Mouse (Mus musculus): ENCODE data around the gene Sec24d. TPM values are rescaled to one million over a fixed set of nuclear protein-coding genes. Genes with fewer than 3 reads are reported as not detected.

Gene Sec24d
- polyA plus RNA-seq, 2 experiments = 9.9 to 18.0 TPM

DNA sequence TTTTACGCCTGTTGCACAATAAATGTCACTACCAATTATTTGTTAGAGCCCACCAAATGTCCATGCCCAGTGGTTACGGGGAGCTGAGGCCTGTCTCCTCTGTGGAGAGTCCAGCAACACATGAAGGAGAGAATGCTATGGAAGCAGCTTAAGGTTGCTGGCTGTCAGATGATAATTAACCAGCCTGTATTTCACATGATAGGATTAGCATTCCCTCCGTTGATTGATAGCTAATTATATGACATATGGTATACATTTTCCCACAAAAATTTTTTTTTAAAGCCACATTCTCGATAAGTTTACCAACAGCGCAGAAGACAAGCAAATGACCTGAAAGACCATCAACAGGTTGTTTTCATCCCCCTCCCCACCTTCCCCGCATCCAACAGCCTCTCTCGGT lies 31.8 kb upstream of the Sec24d start:
- H3K9me3 ChIP-seq (ENCODE audit: control insufficient read depth, low read length) = no peaks in the 10 kb centered on the region
- WGBS (ENCODE audit: insufficient replicate concordance) = 23% methylated on average over 7 of the region's 7 CpGs
- H3K4me1 ChIP-seq (replicated peaks; ENCODE audit: control insufficient read depth in 2 of 2, insufficient read depth in 2 of 2, low read length in 1 of 2) = no peaks in the 10 kb centered on the region
- H3K36me3 ChIP-seq (replicated peaks; ENCODE audit: control insufficient read depth, insufficient read depth, low read depth) = no peaks in the 10 kb centered on the region
- DNase-seq (ENCODE audit: low read depth in 3 of 3, low spot score in 3 of 3) = no peak
- H3K27me3 ChIP-seq (ENCODE audit: control insufficient read depth, insufficient read depth, low read length) = peaks cover 6% of the 10 kb centered on the region
- H3K4me2 ChIP-seq (ENCODE audit: low read depth) = peak overlapping the region; percentile 47
- H3K4me3 ChIP-seq (ENCODE audit: insufficient read depth in 1 of 2, low read depth in 2 of 2, low read length in 2 of 2) = peak overlapping the region; percentile 18 to 26; a peak in 2 of 4 replicates
- no peak overlapping the region for H3K27ac ChIP-seq
- no peak for ATAC-seq (ENCODE audit: insufficient read depth)
- no peak for TF ChIP-seq EP300 (IDR thresholded peaks at IDR 0.05; ENCODE audit: low read depth)
- no peak for TF ChIP-seq CTCF (IDR thresholded peaks at IDR 0.05; ENCODE audit: low read depth)
- no peak overlapping the region for H3K9ac ChIP-seq (replicated peaks)

DNA sequence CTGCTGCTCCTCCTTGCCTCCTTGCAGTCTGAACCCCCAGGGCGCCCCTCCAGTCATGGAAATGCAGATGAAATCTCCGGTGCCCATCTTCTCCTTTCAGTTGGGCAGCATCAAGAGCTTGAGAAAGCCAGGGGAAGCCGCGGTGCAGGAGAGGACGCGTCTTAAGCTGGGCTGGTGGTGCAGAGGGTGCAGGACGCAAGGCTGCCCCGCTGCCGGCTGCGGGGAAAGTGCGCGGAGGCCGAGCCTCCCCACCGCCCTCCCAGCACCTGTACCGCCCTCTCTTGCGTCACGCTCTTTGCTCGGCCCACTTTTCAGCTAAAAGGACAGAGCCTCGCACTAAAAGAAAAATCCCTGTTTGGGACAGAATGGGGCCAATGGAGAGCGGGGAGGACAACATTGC lies 31.3 kb upstream of the Sec24d start, which contains the start of gene Synpo2:
Synpo2 (minus strand) TSS at position 229 of the 400 bp plus-strand sequence.
- Histone ChIP-seq H3K4me2 (ENCODE audit: low read depth) (peak within 1 kb of the TSS; percentile 47), H3K27ac (no peak within 1 kb of the TSS), H3K9me3 (ENCODE audit: control insufficient read depth, low read length) (no peaks in the 10 kb centered on the region), H3K4me3 (ENCODE audit: insufficient read depth in 1 of 2, low read depth in 2 of 2, low read length in 2 of 2) (peak within 1 kb of the TSS; percentile 18 to 26; a peak in 3 of 4 replicates), H3K27me3 (ENCODE audit: control insufficient read depth, insufficient read depth, low read length) (peaks cover 6% of the 10 kb centered on the region), H3K36me3 (replicated peaks; ENCODE audit: control insufficient read depth, insufficient read depth, low read depth) (no peaks in the 10 kb centered on the region), H3K9ac (replicated peaks) (no peak within 1 kb of the TSS), H3K4me1 (replicated peaks; ENCODE audit: control insufficient read depth in 2 of 2, insufficient read depth in 2 of 2, low read length in 1 of 2) (no peaks in the 10 kb centered on the region)
- no peak for DNase-seq (ENCODE audit: low read depth in 3 of 3, low spot score in 3 of 3)
- WGBS (ENCODE audit: insufficient replicate concordance) = 1% methylated on average over 20 of the region's 20 CpGs
- ATAC-seq (ENCODE audit: insufficient read depth) = no peak
- TF ChIP-seq CTCF (IDR thresholded peaks at IDR 0.05; ENCODE audit: low read depth) = no peak
- no peak for TF ChIP-seq EP300 (IDR thresholded peaks at IDR 0.05; ENCODE audit: low read depth)

DNA sequence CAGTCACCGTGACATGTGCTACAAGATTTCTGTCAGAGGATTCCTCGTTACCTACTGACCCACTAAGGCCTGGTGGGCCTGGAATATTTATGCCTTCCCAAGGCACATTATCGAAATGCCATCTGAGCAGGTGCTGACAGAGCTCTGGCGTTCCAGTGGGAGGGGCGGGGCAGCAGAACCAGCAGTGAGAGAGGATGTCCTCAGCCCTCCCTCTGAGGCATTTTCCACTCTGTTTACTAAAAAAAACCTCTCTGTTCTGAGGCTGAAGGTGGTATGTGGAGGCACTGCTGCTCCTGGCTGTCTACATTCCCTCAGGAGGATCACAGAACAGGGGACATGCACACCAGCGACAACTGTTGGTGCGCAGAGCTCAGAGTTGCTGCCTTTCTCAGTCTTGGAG lies 30.2 kb upstream of the Sec24d start:
- DNase-seq (ENCODE audit: low read depth in 3 of 3, low spot score in 3 of 3) = no peak
- H3K27ac ChIP-seq = no peak overlapping the region
- H3K9ac ChIP-seq (replicated peaks) = no peak overlapping the region
- H3K9me3 ChIP-seq (ENCODE audit: control insufficient read depth, low read length) = no peaks in the 10 kb centered on the region
- H3K36me3 ChIP-seq (replicated peaks; ENCODE audit: control insufficient read depth, insufficient read depth, low read depth) = no peaks in the 10 kb centered on the region
- TF ChIP-seq EP300 (IDR thresholded peaks at IDR 0.05; ENCODE audit: low read depth) = no peak
- no peak for TF ChIP-seq CTCF (IDR thresholded peaks at IDR 0.05; ENCODE audit: low read depth)
- H3K4me2 ChIP-seq (ENCODE audit: low read depth) = no peak overlapping the region
- H3K4me3 ChIP-seq (ENCODE audit: insufficient read depth in 1 of 2, low read depth in 2 of 2, low read length in 2 of 2) = no peak overlapping the region
- H3K4me1 ChIP-seq (replicated peaks; ENCODE audit: control insufficient read depth in 2 of 2, insufficient read depth in 2 of 2, low read length in 1 of 2) = no peaks in the 10 kb centered on the region
- H3K27me3 ChIP-seq (ENCODE audit: control insufficient read depth, insufficient read depth, low read length) = peaks cover 6% of the 10 kb centered on the region
- ATAC-seq (ENCODE audit: insufficient read depth) = no peak
- WGBS (ENCODE audit: insufficient replicate concordance) = 36% methylated on average over 7 of the region's 7 CpGs

DNA sequence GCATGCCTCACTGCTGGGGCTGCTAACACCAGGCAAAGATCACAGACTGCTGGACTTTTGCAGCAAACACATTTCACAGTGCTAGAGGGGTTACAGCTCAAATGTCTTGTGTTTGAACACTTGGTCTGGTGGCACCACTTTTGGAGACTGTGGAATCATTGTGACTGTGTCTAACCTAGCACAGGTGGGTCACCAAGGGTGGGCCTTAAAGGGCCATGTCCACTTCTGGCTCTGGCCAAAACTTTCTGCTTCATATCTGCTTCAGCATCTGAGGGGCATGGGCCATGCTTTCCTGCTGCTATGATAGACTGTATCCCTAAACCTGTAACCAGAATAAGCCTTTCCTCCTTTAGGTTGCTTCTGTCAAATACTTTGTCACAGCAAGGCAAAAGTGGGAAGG lies 29.8 kb upstream of the Sec24d start:
- ATAC-seq (ENCODE audit: insufficient read depth) = no peak
- no peak for DNase-seq (ENCODE audit: low read depth in 3 of 3, low spot score in 3 of 3)
- Histone ChIP-seq H3K4me3 (ENCODE audit: insufficient read depth in 1 of 2, low read depth in 2 of 2, low read length in 2 of 2) (no peak overlapping the region), H3K27ac (no peak overlapping the region), H3K9ac (replicated peaks) (no peak overlapping the region), H3K4me1 (replicated peaks; ENCODE audit: control insufficient read depth in 2 of 2, insufficient read depth in 2 of 2, low read length in 1 of 2) (no peaks in the 10 kb centered on the region), H3K9me3 (ENCODE audit: control insufficient read depth, low read length) (no peaks in the 10 kb centered on the region), H3K27me3 (ENCODE audit: control insufficient read depth, insufficient read depth, low read length) (peaks cover 6% of the 10 kb centered on the region), H3K36me3 (replicated peaks; ENCODE audit: control insufficient read depth, insufficient read depth, low read depth) (no peaks in the 10 kb centered on the region), H3K4me2 (ENCODE audit: low read depth) (no peak overlapping the region)
- TF ChIP-seq CTCF (IDR thresholded peaks at IDR 0.05; ENCODE audit: low read depth) (no peak), EP300 (IDR thresholded peaks at IDR 0.05; ENCODE audit: low read depth) (no peak)

DNA sequence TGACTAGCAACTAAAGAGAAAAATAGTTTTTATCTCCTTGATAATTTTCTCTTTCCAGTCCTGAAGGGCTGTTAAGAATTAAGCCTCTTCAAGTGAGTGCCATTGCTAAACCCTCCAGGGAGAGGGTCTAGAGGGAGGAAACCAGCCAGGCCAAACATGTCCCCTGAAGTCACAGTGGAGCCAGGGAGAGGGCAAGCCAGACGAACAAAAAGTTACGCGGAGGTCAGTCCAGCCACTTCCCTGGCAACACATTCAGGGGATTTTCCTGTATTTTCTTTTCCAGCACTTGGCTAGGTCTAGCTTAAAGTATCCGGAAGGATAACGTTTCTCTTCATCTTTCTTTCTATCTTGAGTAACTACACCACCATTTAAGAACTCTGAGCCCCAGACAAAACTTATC lies 22.9 kb upstream of the Sec24d start:
- WGBS (ENCODE audit: insufficient replicate concordance) = 71% methylated on average over 5 of the region's 5 CpGs
- Histone ChIP-seq H3K9ac (replicated peaks) (no peak overlapping the region), H3K27ac (no peak overlapping the region), H3K9me3 (ENCODE audit: control insufficient read depth, low read length) (no peaks in the 10 kb centered on the region), H3K36me3 (replicated peaks; ENCODE audit: control insufficient read depth, insufficient read depth, low read depth) (no peaks in the 10 kb centered on the region), H3K4me3 (ENCODE audit: insufficient read depth in 1 of 2, low read depth in 2 of 2, low read length in 2 of 2) (no peak overlapping the region), H3K4me1 (replicated peaks; ENCODE audit: control insufficient read depth in 2 of 2, insufficient read depth in 2 of 2, low read length in 1 of 2) (no peaks in the 10 kb centered on the region), H3K27me3 (ENCODE audit: control insufficient read depth, insufficient read depth, low read length) (no peaks in the 10 kb centered on the region), H3K4me2 (ENCODE audit: low read depth) (no peak overlapping the region)
- TF ChIP-seq CTCF (IDR thresholded peaks at IDR 0.05; ENCODE audit: low read depth) (no peak), EP300 (IDR thresholded peaks at IDR 0.05; ENCODE audit: low read depth) (no peak)
- DNase-seq (ENCODE audit: low read depth in 3 of 3, low spot score in 3 of 3) (no peak), ATAC-seq (ENCODE audit: insufficient read depth) (no peak)

All from liver, embryonic 14.5 days (tissue).